Mouse (Mus musculus) kidney, postnatal 14 days (tissue): ENCODE measurements at regions not wholly inside any gene's neighbourhood (a gene's known extent, or its start where the extent isn't known, plus 50 kb on each side); places are given as distances from the start of the nearest gene placed in this dataset.

Experiments used
- DNase-seq: peaks from one replicate; pipeline ENCODE4 v3.0.0; 2022; ENCODE audit warnings: mixed read lengths

DNA sequence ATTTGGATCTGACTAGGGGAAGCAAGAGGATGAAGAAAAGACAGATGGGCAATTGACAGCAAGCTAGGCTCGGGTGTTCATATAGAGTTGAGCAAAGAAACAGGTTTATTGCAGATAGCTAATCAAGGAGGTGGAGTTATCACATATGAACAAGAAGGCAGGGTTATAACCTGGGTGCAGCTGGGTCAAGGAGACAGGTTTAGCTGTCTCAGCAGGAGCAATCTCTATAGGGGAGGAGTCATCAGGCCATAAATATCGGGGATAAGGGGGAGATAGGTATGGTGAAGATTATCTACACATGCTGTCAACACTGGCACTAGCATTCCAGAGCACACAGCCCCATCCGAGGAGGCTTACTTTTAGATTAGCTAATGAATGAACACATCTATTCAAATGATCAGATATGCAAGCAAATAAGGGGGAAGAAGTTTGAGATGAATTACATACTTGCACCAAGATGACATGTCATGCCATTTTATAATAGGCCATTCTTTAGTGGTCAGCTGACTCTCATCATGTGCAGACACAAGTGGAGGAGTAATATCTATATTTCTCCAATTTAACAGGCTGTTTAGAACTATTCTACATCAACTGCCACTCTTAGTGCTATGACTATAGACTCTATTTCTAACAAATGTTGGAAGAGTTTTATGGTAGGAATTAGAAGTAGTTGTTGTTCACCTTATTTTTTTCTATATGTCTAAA is 76.9 kb downstream of the Lhx9 start:
- DNase-seq, result no peak

DNA sequence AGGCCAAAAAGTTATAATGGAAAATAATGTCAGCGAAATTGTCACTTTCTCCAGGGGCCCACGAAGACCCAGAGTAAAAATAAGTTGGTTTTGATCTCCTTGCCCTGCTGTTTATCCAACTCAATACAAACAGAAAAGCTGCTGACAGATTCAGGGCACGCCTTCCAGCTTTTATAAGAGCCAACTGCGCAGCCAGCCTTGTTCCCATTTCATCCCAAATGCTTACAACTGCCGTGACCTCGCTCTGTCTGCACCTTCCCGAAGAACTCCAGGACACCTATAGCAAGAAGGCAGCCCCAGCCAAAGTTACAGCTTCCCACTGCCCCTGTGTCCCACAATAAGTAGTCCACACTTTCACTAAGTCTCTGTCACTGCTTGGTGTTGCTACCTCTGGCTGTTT is 85.5 kb downstream of the Lhx9 start:
- DNase-seq, result no peak

DNA sequence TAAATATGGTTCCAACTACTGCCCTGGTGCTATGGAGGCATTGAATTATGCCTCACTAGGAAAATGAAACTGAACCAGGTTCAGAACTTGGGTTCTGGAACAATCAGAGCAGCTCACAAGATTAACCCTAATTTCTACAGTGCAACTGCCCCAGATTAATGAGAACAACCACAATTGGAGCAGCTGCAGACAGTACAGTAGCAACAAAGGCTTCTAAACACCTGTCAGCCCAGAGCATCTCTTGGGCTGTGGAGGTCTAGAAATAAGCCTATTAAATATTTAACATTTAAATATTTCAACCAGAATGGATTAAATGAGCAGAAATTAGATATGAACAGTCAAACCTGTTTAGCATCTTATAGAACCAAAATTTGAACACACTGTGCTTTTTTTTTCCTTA is 90.6 kb downstream of the Lhx9 start:
- no peak for DNase-seq

DNA sequence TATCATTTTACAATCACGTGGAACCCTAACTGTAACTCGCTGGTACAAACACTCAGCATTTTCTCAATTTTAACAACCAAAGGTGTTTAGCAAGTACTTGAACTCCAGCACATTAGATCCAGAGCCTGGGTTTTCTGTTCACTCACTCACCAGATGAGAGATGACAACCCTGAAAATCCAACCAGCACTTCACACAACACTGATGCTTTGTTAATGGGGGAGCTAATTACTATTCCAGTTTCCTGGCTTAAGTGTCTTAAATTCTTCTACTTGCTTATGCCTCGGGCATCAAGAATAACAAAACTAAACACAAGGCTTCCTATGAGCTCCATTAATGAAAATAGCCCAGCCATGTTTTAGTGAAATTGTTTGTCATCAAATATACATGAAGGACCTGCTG is 113.4 kb upstream of the Nek7 start:
- no peak for DNase-seq

DNA sequence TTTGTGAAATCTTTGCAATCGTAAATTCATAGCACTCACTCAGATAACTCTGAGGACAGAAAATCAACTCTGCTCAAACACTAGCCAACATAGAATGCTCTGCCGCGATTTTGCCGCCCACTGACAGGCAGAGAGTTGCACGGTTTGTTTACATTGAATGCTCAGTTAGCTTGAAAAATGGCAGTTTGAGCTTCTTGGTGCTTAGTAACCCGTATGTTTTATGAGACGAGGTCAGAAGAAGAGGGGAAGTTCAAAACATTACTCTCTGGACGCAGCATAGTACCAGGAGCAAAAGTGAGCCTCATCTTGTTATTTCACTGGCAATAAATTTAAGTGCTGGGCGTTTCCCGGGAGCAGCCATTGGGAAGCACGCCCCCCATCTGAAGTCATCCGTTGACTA is 111.1 kb upstream of the Nek7 start:
- DNase-seq, result no peak

DNA sequence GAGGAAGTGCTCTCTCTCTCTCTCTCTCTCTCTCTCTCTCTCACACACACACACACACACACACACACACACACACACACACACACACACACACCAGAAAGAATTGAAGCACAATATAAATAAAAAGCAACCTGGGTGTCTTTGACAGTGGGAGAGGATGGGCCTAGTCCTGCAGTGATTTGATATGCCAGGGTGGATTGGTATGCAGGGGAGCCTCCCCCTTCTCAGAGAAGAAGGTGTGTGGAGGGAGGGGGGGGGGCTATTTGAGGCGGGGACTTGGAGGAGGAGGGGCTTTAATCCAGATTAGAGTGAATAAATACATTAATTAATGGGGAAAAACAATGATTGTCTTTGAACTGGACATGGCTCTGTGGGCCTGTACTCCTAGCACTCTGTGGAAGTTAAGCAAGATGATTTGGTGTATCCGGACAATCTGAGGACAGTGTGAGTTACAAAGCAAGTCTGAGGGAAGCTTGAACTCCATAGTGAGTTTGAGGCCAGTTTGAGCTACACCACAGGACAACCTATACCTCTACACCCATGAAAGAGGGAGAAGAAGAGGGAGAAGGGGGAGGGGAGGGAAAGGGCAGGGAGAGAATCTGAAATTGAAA is 109.3 kb upstream of the Nek7 start:
- DNase-seq, result no peak

DNA sequence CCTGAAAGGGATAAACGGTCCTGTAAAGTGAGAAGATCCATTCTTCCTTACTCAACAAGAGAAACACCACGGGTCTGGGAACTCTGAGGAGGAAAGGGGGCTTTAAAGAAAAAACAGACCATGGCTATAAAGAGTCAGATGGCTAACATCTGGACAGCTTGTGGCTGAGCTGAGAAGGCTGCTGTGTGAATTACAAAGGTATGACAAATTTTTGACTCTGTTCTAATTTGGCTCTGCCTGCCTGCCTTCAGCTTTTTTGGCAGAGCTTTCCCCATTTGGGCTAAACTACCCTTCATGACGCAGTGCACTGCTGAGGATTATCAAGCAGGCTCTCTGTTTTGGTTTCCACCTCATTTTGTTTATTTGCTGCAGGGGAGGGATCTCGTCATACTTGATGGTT is 100.8 kb upstream of the Nek7 start:
- DNase-seq, result no peak

DNA sequence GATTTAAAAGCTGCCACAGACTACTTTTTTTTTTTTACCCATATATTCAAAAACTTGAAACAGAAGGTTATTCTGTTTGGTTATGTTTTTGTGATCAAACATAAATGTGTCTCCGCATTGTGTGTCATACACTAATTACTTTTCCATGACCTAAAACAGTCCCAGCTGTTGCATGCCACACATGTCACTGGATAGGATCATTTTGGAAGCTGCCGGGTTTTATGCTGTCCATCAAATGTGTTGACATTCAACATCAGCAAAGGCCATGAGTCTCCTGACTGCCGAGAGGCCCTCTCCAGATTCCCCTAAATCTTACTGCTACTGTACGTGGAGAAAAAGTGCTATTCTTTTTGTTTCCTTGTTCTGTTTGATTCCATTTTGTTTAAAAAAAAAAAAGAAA is 99.4 kb upstream of the Nek7 start:
- no peak for DNase-seq

DNA sequence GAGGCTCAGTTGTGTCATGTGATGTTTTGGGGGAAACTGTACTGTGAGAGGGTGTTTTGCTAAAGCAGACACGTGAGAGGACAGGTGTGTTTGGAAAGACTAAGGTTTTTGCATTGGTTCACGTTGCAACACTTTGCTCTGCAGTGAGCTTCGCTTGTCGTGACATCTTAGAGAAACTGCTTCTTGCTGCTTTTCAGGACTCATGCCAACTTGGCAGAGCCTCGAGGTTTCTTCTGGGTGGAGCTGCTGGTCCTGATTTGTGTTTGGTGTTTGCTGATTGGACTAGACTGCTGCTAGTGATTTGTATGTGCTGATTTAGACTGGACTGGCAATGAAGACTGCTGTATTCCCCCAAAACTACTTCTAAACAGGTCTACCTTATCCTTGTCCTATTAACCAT is 97.0 kb upstream of the Nek7 start:
- no peak for DNase-seq

DNA sequence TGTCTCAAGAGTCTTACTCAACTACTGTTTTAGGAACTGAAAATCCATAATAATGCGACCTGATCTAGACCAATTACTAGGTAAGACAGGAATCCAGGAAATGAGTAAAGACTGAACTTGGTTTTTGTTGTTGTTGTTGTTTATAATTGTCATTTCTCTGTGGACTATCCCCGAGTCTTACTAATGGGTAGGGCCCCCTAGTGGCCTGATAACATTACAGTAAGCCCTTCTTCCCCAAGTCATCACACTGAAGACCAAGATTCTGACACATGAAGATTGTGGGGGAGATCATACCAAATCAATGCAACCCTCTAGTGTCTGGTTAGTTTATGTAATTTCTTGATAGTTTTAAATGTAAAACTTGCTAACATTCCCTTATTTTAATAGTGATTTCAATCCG is 95.2 kb upstream of the Nek7 start:
- DNase-seq, result no peak

DNA sequence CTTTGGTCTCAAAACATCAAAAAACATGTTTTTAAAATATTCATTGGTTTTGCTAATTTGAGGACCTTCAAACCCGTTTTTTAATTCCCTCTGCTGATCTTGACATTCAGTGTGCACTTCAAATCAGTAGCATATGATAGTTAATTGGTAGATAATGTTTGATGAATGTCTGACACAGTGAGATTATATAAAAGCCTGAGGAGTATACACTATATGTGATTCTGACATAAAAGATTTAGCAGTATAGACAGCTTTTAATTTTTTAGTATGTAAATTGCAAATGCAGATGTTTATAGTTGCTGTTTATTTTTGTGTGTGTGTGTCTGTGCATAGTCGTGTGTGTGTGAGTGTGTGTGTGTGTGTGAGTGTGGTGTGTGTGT is 89.3 kb upstream of the Nek7 start:
- DNase-seq, result no peak

DNA sequence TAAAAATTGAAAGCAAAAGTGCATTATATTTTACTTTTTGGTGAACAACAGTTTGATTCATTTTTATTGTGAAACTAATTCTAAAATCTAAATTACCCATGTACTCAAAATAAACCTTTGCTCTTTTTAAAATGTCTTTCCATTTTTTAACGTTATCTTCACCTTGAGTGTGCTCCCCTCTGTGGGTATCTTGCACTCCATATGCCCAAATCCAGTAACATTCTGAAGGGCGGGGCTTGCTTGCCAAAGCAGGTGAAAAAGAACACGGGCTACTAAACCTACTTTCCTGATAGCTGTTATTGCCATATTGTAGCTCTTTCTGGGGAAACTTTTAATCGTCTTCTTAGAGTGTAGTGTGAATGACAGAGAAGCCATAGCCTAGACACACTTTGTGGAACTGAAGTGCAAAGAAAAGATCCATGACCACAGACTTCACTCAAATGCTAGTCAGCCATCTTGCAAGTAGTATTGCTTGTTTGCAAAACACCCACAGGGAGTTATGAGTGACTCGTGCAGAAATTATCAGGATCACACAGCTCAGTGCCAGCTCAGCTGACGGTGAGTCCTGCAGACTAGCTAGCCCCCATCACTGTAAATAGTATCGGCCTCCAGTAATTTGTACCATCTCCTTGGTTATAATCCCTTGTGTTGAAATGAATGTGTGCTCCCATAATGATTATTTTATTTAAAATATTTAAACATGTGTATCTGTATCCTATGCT is 88.7 kb upstream of the Nek7 start:
- DNase-seq, result no peak

DNA sequence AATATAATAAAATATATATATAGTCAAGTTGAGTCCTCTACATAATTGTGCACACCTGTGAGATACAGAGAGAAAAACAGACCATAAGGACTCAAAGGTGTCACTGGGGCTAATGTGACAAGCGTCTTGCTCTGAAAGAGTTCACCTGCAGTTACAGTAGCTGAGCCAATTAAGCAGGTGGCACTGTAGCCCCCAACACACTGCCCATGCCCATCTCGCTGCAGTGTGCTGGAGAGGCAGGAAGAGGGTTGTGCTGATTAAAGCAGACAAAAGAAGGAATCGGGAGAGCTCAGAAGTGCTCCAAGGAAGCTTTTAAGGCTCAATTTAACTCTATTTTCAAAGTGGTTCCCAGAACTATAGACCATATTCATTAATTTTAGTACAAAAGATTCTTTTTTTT is 88.0 kb upstream of the Nek7 start:
- no peak for DNase-seq

DNA sequence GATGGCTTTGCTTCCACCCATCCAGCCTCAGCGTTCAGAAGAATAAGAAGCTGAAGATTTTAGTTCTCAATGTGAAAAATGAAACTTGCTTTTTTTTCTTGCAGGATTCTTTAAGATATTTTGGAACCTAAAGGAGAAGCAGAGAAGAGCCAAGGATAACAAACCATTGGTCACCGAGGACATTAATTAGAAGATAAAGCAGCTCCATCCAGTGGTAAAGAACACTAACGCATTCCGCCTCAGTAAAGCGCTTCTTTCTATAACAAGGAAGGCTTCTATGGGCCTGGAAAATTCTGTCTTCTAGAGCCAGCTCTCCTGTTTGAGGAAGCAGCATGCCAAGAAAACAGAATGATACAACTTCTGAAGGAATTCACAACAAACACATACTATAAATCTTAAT is 83.3 kb upstream of the Nek7 start:
- peak; percentile 6 for DNase-seq

DNA sequence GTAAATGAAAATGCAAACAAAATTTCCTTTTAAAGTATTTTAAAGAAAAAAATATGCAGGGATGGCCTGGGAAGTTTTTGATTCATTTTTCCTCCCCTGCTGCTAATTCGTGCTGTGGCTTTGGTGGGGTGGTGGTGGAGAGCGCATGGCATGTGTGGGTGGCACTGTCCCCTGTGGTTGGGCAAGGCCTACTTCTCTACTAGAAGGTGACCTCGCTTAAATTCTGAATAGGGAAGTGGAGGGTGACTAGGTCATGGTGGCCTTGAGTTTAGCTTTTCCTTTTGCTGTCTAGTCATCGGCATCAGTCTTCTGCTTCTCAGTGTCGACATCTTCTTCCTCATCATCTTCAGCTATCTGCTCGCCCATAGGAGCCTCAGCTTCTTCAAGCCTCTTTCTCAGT is 69.3 kb upstream of the Nek7 start:
- no peak for DNase-seq

DNA sequence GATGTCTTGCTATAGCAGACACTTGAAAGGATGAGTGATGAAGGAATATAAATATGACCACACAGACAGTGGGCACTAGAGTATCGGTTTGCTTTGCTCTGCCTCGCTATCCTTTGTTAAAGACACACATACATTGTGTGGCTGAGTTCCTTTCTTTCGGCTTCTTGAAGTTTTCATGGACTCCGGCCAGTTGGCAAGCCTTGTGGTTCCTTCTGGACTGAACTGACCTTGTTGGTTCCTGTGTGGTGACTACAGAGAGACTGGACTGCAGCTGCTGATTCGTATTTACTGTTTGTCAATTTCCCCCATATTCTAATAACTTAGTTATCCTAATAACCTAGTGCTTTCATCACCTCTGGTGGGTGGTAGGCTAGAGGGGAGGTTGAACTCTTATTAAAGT is 66.8 kb upstream of the Nek7 start:
- peak; percentile 34 for DNase-seq

DNA sequence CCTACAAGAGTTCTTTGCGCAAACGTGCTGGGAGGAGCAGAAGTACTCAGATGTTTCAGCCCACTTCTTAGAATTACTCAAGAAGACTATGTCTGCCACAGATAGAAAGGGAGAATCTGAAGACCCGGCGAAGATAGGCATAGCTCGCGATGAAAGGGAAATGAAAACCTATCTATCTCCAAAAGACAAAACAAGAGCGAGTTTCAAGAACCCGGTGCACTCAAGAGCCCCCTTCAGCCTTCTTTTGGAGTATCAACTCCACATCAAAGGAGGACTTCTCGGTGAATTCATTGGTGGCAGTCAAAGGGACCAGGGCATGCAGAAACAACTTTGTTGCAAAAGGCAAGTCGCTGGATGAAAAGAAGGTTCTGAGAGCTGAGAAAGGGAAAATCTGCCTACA is 63.8 kb upstream of the Nek7 start:
- DNase-seq, result no peak

DNA sequence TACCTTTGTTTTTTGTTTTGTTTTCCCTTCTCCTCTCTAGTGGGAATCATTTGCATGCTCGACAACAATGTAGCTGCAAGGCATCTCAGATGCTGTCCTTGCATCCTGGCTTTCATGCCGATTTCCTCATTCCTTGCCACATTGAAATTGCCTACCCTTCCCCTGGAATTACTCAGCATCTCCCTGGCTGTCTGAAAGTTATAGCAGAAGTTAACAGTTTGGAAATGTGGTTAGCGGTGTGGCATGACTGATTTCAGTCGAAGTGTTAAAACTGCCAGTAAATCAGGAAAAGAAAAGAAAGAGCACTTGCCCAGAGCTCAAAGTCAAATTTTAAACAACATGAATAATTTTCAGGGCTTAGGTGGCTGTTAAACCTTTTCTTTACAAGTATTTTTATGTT is 62.0 kb upstream of the Nek7 start:
- no peak for DNase-seq

DNA sequence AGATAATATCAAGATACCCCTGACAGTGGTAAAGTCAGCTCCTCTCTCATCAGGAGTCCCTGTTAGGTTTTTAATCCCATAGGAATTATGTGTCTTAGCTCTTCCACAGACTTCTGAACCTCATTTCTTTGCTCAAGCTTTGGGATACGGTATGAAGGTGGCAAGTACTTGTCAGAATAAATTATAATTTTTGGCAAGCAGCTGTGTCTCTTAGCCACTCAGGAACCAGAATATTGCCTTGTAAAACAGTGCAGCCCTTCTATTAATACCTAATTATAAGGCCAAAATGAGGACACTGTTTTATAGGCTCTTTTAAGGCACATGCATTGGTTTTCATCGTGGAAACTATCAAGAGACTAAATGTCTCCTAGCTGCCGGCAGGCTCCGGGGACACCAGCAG is 54.3 kb upstream of the Nek7 start:
- no peak for DNase-seq
